Mouse (Mus musculus) limb, embryonic 15.5 days (tissue): ENCODE measurements around the gene Mrgprf. TPM values are rescaled to one million over a fixed set of nuclear protein-coding genes. Genes with fewer than 3 reads are reported as not detected.

Experiments
- ATAC-seq: fragments of 200-750 bp; cut with Nextera tagmentation; 2 replicates; pipeline ENCODE4 v1.8.0; 2017; ENCODE audit warnings: low read depth, moderate TSS enrichment; ENCODE audit not compliant: insufficient number of reproducible peaks, low FRiP score, low TSS enrichment
- H3K27ac ChIP-seq: fragments of 300-500 bp; sonication (generic); 2 replicates; pipeline ENCODE4 v1.5.1; 2015; ENCODE audit warnings: moderate library complexity, mild to moderate bottlenecking, inconsistent platforms
- H3K27me3 ChIP-seq: fragments of 300-500 bp; sonication (generic); 2 replicates; pipeline ENCODE4 v1.6.1; 2015; ENCODE audit warnings: inconsistent platforms
- H3K36me3 ChIP-seq: fragments of 300-500 bp; sonication (generic); 2 replicates; pipeline ENCODE4 v1.6.1; 2015; ENCODE audit warnings: inconsistent platforms
- H3K4me1 ChIP-seq: fragments of 300-500 bp; sonication (generic); 2 replicates; pipeline ENCODE4 v1.6.1; 2015; ENCODE audit warnings: inconsistent platforms
- H3K4me2 ChIP-seq: fragments of 300-500 bp; sonication (generic); 2 replicates; pipeline ENCODE4 v1.6.1; 2015; ENCODE audit warnings: mild to moderate bottlenecking, inconsistent platforms
- H3K4me3 ChIP-seq: fragments of 300-500 bp; sonication (generic); 2 replicates; pipeline ENCODE4 v1.5.1; 2015; ENCODE audit warnings: mild to moderate bottlenecking, inconsistent platforms
- H3K9ac ChIP-seq: fragments of 300-500 bp; sonication (generic); 2 replicates; pipeline ENCODE4 v1.6.1; 2015; ENCODE audit warnings: inconsistent platforms
- H3K9me3 ChIP-seq: fragments of 300-500 bp; sonication (generic); 2 replicates; pipeline ENCODE4 v1.6.1; 2016; ENCODE audit warnings: inconsistent platforms
- WGBS: fragments of 180-500 bp; shearing (Covaris S2); methylation state at CpG from one replicate; pipeline ENCODE4 v1.1.7; 2015; 5-methylcytosine and 5-hydroxymethylcytosine counted together
- polyA plus RNA-seq: library from polyadenylated mRNA; unstranded; fragments of >200 nt; fragmentation: Nextera tagmentation; extraction: Ambion mirVana; gene quantifications from 2 replicates; pipeline ENCODE4 v1.2.1, GENCODE M21; 2015

Gene Mrgprf
- polyA plus RNA-seq, 1 experiment from 2014 or later = 10.8 TPM

- no peak overlapping the region for H3K9ac ChIP-seq
- H3K4me3 ChIP-seq = peak overlapping the region; percentile 27
- H3K27me3 ChIP-seq = no peaks in the 10 kb centered on the region
- 72% methylated on average over 6 of the region's 6 CpGs for WGBS
- H3K36me3 ChIP-seq = no peaks in the 10 kb centered on the region
- H3K4me1 ChIP-seq = peaks cover 41% of the 10 kb centered on the region
- no peaks in the 10 kb centered on the region for H3K9me3 ChIP-seq
- ATAC-seq = no peak
- peak overlapping the region; percentile 80 for H3K27ac ChIP-seq
- peak overlapping the region; percentile 40 for H3K4me2 ChIP-seq
These were observed 845 bp downstream of the Mrgprf start for GRCm38 (mm10) chr7:145301341-145302005.

DNA sequence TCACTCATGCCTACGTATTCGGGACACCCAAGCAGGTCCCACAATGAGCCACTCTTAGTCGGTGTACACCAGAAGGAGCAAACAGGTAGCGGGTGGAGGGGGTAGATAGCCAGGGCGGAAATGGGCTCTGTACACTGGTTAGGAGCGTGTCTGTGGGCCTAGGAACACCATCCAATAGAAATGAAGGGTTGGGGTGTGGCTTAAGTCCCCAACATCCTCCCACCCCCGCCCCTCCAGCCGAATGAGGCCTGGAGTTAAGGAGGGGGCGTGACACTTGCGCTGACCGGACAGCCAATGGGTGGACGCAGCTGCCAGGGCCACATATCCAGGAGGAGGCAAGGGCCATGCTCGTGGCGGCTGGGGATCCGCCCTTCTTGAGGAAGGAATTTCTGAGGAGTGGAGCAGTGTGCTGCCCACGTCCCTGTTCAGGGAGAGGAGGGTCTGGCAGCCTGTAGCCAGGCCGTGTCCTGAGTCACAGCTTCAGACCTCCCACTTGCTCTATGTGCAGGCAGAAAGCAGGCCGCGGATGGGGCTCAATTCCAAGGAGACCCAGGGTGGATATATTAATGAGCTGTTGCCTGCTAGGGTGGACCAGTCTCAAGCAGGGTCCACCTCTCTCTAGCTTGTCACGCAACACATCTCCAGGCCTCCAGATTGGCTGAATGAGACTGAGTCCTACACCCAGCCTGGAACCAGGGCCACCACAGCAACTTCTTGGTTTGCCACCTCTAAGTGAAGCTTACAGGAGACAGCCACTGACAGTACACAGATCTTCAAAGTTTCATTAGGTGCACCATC is 2.1 kb downstream of the Mrgprf start:
- Histone ChIP-seq H3K4me2 (peak overlapping the region; percentile 40), H3K27me3 (no peaks in the 10 kb centered on the region), H3K9me3 (no peaks in the 10 kb centered on the region), H3K9ac (no peak overlapping the region), H3K4me1 (peaks cover 41% of the 10 kb centered on the region), H3K27ac (peak overlapping the region; percentile 79), H3K4me3 (peak overlapping the region; percentile 27), H3K36me3 (no peaks in the 10 kb centered on the region)
- peak; percentile 81 for ATAC-seq
- WGBS = 6% methylated on average over 20 of the region's 20 CpGs

DNA sequence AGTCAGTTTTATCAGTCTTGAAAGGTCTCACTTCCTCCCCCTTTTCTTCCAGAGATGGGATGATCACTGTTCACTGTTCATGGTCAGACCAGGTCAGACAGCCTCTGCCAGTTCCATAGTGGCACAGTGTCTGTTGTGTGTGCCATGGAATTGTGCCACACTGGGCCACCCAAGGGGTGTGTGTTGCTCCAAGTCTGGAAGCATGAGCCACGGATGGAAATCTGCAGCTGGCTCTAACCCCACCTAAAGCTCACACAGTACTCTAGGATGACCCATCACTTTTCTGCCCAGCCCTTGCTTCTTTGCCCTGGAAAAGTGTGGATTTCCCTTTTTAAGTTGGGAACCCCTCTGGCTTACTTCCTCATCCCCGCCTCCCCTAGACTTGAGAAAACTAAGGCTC is 3.5 kb downstream of the Mrgprf start:
- no peaks in the 10 kb centered on the region for H3K36me3 ChIP-seq
- H3K4me2 ChIP-seq = no peak overlapping the region
- WGBS = 71% methylated on average over 2 of the region's 2 CpGs
- no peak overlapping the region for H3K4me3 ChIP-seq
- H3K4me1 ChIP-seq = peaks cover 37% of the 10 kb centered on the region
- no peak for ATAC-seq
- H3K9ac ChIP-seq = no peak overlapping the region
- no peaks in the 10 kb centered on the region for H3K9me3 ChIP-seq
- no peak overlapping the region for H3K27ac ChIP-seq
- H3K27me3 ChIP-seq = no peaks in the 10 kb centered on the region

GRCm38 (mm10) chr7:145307636-145308035 is 7.0 kb downstream of the Mrgprf start:
- Histone ChIP-seq H3K9ac (no peak overlapping the region), H3K4me1 (peaks cover 9% of the 10 kb centered on the region), H3K4me3 (no peak overlapping the region), H3K27ac (no peak overlapping the region), H3K4me2 (no peak overlapping the region), H3K9me3 (no peaks in the 10 kb centered on the region), H3K36me3 (no peaks in the 10 kb centered on the region), H3K27me3 (no peaks in the 10 kb centered on the region)
- no peak for ATAC-seq
- WGBS = 84% methylated on average over 10 of the region's 10 CpGs

DNA sequence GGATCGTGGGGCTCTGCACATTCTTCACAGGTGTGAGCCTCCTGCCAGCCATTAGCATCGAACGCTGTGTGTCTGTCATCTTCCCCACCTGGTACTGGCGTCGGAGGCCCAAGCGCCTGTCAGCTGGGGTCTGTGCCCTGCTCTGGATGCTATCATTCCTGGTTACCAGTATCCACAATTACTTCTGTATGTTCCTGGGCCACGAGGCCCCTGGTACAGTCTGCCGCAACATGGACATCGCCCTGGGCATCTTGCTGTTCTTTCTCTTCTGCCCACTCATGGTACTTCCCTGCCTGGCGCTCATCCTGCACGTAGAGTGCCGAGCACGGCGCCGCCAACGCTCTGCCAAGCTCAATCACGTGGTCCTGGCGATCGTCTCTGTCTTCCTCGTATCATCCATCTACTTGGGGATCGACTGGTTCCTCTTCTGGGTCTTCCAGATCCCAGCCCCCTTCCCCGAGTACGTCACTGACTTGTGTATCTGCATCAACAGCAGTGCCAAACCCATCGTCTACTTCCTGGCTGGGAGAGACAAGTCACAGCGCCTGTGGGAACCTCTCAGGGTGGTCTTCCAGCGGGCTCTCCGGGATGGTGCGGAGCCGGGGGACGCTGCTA is 7.5 kb downstream of the Mrgprf start:
- ATAC-seq = no peak
- Histone ChIP-seq H3K4me1 (peaks cover 4% of the 10 kb centered on the region), H3K27me3 (no peaks in the 10 kb centered on the region), H3K9ac (no peak overlapping the region), H3K27ac (no peak overlapping the region), H3K9me3 (no peaks in the 10 kb centered on the region), H3K4me3 (no peak overlapping the region), H3K4me2 (no peak overlapping the region), H3K36me3 (no peaks in the 10 kb centered on the region)
- WGBS = 77% methylated on average over 30 of the region's 30 CpGs

DNA sequence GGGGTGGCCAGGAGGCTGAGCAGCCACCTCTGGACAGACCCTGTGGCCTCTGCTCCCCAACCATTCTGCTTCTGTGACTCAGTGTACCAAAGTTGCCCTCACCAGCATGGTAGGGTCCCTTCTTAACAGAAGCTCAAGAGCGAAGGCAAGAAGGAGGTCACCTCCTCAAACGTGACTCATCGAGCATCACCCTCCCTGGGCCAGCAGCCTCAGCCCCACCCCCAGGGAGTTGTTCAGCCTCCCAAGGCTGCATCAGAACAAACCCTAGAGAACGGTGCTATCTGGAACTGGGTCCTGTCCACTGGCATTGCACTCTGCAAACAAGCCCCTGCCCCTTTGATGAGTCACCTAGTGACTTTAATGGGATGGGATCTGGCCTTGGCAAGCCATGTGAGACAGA is 8.2 kb downstream of the Mrgprf start:
- H3K9ac ChIP-seq = no peak overlapping the region
- H3K36me3 ChIP-seq = no peaks in the 10 kb centered on the region
- H3K4me3 ChIP-seq = no peak overlapping the region
- no peak overlapping the region for H3K4me2 ChIP-seq
- no peaks in the 10 kb centered on the region for H3K27me3 ChIP-seq
- no peak overlapping the region for H3K27ac ChIP-seq
- ATAC-seq = no peak
- no peaks in the 10 kb centered on the region for H3K4me1 ChIP-seq
- 64% methylated on average over 4 of the region's 4 CpGs for WGBS
- no peaks in the 10 kb centered on the region for H3K9me3 ChIP-seq

DNA sequence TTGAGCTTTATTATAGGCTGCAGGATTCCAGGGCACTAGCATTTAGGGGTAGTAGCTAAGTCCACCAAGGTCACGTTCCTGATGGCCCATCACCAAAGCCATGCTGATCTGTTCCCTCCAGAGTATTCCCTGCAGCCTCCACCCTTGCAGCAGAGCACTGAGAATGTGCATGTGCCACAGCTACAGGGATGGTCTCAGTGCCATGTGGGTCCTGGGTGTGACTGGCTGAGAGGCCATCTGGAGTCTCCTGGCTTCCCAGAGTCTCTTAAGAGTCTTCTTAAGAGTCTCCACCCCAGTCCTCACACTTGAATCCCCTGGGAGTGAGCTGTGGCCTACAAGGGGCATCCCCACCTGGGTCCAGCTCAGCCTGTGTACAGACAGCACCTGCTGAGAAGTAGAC is 9.2 kb downstream of the Mrgprf start:
- ATAC-seq = no peak

DNA sequence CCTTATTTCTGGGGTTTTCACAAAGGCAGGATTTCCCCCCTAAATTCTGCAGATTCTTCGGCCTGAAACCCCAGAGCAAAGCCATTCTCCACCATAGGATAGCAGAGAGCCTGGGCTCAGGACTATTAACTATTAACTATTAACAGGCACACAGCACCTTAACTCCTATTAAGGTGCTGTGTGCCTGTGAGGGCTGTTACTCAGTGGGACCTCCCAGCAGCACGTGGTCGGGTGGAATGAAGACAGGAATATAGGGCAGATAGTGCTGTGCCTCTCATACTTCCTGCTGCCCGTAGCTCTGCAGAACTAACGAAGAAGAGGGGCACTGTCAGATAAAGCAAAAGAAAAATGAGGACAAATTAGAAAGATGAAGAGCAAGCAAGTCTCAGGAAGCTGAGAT is 9.9 kb downstream of the Mrgprf start:
- Histone ChIP-seq H3K36me3 (no peaks in the 10 kb centered on the region), H3K4me2 (no peak overlapping the region), H3K9me3 (no peaks in the 10 kb centered on the region), H3K27ac (no peak overlapping the region), H3K27me3 (no peaks in the 10 kb centered on the region), H3K4me1 (no peaks in the 10 kb centered on the region), H3K4me3 (no peak overlapping the region), H3K9ac (no peak overlapping the region)
- 59% methylated on average over 5 of the region's 5 CpGs for WGBS
- ATAC-seq = no peak

More for the DNA sequence above, 9.2 kb downstream of the Mrgprf start:
- Histone ChIP-seq H3K4me2 (no peak overlapping the region), H3K9ac (no peak overlapping the region), H3K4me1 (no peaks in the 10 kb centered on the region), H3K27ac (no peak overlapping the region), H3K4me3 (no peak overlapping the region), H3K27me3 (no peaks in the 10 kb centered on the region), H3K36me3 (no peaks in the 10 kb centered on the region), H3K9me3 (no peaks in the 10 kb centered on the region)
- WGBS = 67% methylated on average over 1 of the region's 1 CpGs

DNA sequence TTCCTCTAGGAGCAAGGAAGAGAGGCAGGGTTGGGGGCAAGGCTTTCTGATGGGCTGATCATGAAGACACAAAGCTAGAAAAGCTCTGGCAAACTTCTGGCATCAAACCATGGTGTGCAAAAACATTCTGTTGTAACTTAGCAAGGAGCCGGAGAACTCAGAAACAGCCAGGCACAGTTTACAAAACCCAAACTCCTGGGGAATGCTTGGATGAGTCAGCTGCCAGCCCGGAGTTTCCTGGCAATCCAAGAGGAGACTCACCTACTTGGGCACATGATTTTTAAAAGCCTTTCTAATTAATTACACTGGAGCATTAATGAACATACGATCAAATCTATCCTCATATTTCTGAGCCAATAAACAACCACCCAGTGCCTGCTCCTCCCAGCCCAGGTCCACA is 11.5 kb downstream of the Mrgprf start:
- Histone ChIP-seq H3K27me3 (no peaks in the 10 kb centered on the region), H3K27ac (no peak overlapping the region), H3K4me1 (no peaks in the 10 kb centered on the region), H3K4me3 (no peak overlapping the region), H3K4me2 (no peak overlapping the region), H3K9me3 (no peaks in the 10 kb centered on the region), H3K9ac (no peak overlapping the region), H3K36me3 (no peaks in the 10 kb centered on the region)
- ATAC-seq = no peak
- WGBS = 71% methylated on average over 3 of the region's 3 CpGs

DNA sequence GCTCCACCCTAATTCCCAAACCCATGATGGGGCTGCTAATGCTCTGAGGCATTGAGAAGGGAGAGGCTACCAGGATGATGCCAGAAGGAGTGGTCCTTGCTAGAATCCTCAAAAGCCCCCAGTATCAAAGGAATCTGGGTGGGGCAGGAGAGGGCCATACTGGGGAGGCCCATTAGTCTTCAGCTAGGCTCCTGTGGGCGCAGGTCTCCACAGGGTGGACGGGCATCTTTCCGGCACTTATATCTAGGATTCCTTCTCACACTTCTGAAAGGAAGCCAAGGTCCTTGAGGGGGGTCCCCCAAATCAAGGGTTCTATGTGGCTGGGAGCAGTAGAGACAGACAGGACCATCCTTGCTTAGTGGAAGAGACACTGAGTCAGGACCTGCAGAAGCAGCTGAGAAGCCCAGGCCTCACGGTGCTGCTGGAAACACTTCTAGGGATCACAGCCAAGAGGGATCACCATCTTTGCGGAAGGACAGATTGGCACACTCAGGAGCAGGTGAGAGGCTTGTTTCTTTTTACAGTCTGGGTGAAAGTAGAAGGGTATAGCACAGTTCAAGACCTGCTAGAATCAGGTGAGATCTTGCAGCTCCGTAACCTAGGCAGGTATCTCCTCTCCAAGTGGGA is 14.3 kb downstream of the Mrgprf start, which contains the start of gene Mrgprd:
TSS of gene Mrgprd (plus strand) at position 51 of the 627 bp plus-strand sequence.
- Histone ChIP-seq H3K9me3 (no peaks in the 10 kb centered on the region), H3K4me2 (no peak within 1 kb of the TSS), H3K27me3 (no peaks in the 10 kb centered on the region), H3K9ac (no peak within 1 kb of the TSS), H3K4me3 (no peak within 1 kb of the TSS), H3K36me3 (no peaks in the 10 kb centered on the region), H3K4me1 (no peaks in the 10 kb centered on the region), H3K27ac (no peak within 1 kb of the TSS)
- WGBS = 89% methylated on average over 6 of the region's 6 CpGs
- ATAC-seq = no peak

GRCm38 (mm10) chr7:145317522-145317921 is 16.9 kb downstream of the Mrgprf start:
- ATAC-seq = no peak
- no peak overlapping the region for H3K4me2 ChIP-seq
- H3K36me3 ChIP-seq = no peaks in the 10 kb centered on the region
- H3K9me3 ChIP-seq = no peaks in the 10 kb centered on the region
- no peak overlapping the region for H3K9ac ChIP-seq
- no peaks in the 10 kb centered on the region for H3K4me1 ChIP-seq
- 67% methylated on average over 4 of the region's 4 CpGs for WGBS
- no peaks in the 10 kb centered on the region for H3K27me3 ChIP-seq
- H3K27ac ChIP-seq = no peak overlapping the region
- H3K4me3 ChIP-seq = no peak overlapping the region

DNA sequence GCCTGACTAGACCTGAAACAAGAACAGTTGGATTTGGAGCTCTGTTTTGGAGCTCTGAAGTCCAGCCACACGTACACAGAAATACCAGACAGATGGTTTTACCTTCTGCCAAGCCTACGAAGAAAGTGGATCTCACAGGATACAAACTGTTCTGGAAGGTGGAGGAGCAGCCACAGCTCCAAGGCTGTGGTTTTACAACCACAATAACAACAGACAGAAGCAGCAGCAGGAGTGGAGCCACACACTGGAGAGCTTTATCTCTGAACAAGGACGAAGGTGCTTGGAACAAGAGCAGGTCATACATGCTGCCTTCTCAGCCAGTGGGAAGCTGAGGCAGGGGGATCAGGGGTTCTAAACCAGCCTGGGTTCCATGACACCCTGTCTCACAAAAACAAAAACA is 18.9 kb downstream of the Mrgprf start:
- Histone ChIP-seq H3K9me3 (no peaks in the 10 kb centered on the region), H3K27ac (no peak overlapping the region), H3K9ac (no peak overlapping the region), H3K4me2 (no peak overlapping the region), H3K4me1 (no peaks in the 10 kb centered on the region), H3K36me3 (no peaks in the 10 kb centered on the region), H3K27me3 (no peaks in the 10 kb centered on the region), H3K4me3 (no peak overlapping the region)
- WGBS = 43% methylated on average over 3 of the region's 3 CpGs
- no peak for ATAC-seq
